Mouse (Mus musculus): ENCODE measurements around the gene Tppp2. TPM values are rescaled to one million over a fixed set of nuclear protein-coding genes. Genes with fewer than 3 reads are reported as not detected.

Gene Tppp2
- 2.5 TPM in 1 of 3 replicates, not detected in the others for total RNA-seq (2017)

DNA sequence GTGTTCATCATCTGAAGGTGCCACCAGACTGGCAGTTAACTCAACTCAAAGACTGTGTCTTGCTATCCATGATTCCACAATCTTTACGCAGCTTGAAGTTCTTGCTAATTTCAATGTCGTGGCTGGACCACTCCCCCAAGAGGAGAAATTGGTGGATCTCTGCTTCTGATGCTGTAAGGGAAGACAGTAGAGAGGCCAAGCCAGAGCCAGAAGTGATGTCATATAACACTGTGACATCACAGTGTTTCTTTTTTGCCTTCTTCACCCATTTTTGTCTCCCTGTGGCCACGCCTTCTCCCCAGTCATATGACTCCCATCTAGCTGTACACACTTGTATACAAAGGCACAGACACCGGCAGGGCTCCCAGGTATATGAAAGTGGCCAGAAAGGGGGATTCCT lies at the start of gene Tppp2:
Gene Tppp2, plus strand, starts transcription at position 301 of the 400 bp plus-strand sequence.
- ATAC-seq (replicated peaks; ENCODE audit: insufficient number of reproducible peaks, low FRiP score, low TSS enrichment, poor library complexity, severe bottlenecking) = no peak

DNA sequence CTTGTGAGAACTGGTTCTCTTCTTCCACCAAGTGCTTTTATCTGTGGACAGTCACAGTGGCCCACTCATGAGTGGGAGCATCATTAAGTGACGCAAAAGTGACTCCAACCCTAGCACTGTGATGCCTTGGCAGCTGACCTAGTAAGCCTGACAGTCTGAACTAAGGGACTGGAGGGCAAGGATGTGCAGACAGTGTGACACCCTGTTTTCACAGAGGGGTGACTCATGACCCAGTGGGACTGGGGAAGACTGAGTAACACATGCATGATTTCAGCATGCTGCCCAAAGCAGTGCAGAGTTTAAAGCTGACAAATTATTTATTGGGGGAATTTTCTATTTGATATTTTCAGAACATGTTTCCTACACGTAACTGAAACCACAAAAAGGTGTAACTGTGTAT lies 47.5 kb upstream of the Tppp2 start:
- ATAC-seq (replicated peaks; ENCODE audit: insufficient number of reproducible peaks, low FRiP score, low TSS enrichment, poor library complexity, severe bottlenecking) = no peak

DNA sequence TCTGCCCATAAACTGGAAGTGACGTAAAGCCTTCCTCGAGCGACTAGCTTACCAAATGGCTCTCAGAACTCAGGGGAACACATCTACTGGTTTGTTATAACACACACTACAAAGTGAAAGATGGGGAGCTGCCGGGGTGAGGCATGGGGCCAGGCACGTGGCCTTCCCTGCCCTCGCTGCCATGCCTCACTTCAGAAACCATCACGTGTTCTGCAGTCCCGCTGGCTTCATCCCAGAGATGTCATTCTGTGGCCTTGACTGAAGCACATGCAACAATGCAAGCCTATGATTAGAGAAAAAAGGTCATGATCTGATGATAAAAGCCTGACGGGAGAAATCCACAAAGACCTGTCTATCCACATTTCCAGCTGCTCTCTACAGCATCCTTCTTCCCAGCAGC lies 46.5 kb upstream of the Tppp2 start:
- ATAC-seq (replicated peaks; ENCODE audit: insufficient number of reproducible peaks, low FRiP score, low TSS enrichment, poor library complexity, severe bottlenecking) = no peak

DNA sequence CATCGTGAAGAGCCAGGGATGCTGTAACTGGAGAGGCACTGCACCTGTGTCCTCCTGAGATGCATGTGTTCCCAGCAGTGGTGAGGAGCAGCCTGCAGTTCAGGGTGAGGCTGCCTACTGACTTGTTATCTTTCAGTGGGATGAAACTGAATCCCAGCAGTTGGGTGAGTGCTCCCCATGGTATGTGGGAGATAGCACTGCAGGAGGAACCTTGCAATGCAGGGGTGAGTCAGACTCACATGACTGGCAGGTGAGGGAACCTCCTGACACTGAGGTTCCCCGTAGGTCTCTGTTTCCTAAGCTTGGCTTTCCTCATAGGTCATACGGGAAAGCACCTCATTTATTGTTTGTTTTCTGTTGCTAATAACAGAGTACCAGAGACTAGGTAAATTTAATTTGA lies 40.7 kb upstream of the Tppp2 start:
- ATAC-seq (replicated peaks; ENCODE audit: insufficient number of reproducible peaks, low FRiP score, low TSS enrichment, poor library complexity, severe bottlenecking) = no peak

DNA sequence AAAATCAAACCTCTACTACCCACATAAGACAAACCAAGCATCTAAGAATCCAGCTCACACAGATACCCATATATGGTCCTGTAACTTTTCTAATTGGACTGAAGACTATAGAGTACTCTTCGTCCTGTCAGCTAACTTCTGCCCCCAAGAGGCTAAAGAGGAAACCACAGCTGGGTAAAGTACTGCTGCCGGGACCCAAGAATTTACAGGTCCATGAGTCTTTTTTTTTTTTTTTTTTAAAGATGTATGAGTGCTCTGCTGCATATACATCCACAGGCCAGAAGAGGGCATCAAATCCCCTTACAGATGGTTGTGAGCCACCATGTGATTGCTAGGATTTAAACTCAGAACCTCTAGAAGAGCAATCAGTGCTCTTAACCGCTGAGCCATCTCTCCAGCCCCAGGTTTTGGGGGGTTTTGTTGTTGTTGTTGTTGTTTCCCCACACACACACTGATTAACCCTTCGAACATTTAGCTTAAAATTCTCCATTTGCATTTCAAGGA lies 34.6 kb upstream of the Tppp2 start:
- 0 out of 2 replicates have a peak, but pooled peaks have one; percentile 45 for ATAC-seq (replicated peaks; ENCODE audit: insufficient number of reproducible peaks, low FRiP score, low TSS enrichment, poor library complexity, severe bottlenecking)

DNA sequence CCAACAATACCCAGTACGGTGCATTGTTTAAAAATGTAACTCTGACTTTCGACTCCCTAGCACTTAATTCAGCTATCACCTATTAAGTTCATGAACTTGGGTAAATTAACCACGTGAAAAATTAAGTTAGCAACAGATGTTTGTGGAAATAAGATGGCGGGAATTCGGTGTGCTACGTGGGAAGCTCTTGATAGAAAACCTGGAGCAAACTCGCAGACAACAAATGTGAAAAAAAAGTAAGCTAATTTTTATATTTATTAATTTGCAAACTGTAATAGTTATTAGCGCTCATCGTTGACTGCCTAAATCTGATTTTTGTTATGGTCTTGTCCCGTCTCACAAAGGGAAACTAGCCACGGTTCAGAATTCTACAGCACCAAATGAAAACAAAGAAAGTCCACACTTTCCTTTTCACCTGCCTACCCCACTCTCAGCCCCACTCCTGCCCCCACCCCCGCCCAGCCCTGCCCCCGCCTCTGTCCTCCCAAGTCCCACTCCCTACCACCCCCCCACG lies 34.1 kb upstream of the Tppp2 start:
- no peak for ATAC-seq (replicated peaks; ENCODE audit: insufficient number of reproducible peaks, low FRiP score, low TSS enrichment, poor library complexity, severe bottlenecking)

DNA sequence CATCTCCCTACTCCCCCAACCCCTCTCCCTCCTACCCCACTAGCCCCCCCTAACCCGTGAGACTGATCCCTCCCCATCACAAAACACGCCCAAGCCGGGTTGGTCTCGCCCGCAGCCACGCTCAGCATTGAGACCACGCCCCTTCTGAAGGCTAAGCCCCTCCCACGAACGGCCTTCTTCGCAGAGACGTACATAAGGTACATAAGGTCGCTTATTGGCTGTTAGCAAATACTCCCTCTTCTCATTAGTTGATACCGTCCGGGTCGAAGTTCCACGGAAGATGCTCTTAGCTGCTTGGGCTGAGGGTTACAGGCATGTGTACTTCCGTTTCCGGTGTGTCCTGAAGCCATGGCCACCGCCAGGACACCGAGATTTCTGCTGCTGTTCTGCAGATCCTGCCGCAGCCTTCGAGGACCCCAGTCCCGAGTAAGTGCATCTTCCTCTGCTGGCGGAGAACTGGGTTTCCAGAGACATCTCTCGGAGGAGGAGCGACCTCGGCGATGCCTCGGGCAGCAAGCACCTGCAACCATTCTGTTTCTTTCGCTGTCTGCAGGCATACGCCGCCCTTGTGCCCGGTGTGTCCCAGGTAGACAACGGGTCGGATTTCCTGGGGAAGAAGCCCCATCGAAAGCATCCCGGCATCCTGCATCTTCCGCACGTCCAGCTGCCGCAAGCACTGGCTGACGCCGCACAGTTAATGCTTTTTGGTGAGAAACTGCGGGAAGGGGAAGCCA lies 33.5 kb upstream of the Tppp2 start, which contains the start of gene Mettl17:
Gene Mettl17, plus strand, starts transcription at position 245 of the 734 bp plus-strand sequence.
- peak; percentile 97 for ATAC-seq (replicated peaks; ENCODE audit: insufficient number of reproducible peaks, low FRiP score, low TSS enrichment, poor library complexity, severe bottlenecking)

DNA sequence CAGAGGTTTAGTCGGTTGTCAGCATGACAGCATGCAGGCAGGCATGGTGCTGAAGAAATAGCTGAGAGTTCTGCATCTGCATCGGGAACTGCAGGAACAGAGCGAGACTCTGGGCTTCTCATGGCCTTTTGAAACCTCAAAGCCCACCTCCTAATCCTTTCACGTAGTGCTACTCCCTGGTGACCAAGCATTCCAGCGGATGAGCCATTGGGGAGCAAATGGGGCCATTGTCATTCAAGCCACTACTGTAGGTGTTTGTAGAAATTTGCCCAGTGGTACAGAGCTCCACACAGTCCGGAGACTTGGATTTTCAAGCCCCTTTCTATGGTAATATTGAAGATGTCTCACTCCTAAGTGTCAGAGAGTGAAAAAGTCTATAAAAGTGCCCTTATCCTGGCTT lies 32.2 kb upstream of the Tppp2 start:
- no peak for ATAC-seq (replicated peaks; ENCODE audit: insufficient number of reproducible peaks, low FRiP score, low TSS enrichment, poor library complexity, severe bottlenecking)

DNA sequence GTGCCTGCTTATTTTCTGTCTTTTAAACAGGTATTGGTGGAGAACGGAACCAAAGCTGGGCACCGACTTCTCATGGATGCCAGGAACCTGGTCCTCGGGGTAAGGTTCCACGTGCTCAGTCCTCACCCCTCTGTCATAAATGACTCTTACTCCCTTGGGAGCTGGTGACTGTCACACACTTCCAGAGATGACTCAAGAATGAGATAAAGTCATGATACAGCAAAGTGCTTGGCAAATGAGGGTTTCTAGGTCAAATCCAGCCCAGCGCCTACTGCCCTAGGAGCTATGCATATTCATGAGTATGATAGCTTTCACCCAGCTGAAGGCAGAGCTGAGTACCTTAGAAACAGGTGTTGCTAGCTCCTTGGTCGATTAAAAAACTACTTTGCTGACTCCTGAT lies 28.4 kb upstream of the Tppp2 start:
- ATAC-seq (replicated peaks; ENCODE audit: insufficient number of reproducible peaks, low FRiP score, low TSS enrichment, poor library complexity, severe bottlenecking) = no peak

DNA sequence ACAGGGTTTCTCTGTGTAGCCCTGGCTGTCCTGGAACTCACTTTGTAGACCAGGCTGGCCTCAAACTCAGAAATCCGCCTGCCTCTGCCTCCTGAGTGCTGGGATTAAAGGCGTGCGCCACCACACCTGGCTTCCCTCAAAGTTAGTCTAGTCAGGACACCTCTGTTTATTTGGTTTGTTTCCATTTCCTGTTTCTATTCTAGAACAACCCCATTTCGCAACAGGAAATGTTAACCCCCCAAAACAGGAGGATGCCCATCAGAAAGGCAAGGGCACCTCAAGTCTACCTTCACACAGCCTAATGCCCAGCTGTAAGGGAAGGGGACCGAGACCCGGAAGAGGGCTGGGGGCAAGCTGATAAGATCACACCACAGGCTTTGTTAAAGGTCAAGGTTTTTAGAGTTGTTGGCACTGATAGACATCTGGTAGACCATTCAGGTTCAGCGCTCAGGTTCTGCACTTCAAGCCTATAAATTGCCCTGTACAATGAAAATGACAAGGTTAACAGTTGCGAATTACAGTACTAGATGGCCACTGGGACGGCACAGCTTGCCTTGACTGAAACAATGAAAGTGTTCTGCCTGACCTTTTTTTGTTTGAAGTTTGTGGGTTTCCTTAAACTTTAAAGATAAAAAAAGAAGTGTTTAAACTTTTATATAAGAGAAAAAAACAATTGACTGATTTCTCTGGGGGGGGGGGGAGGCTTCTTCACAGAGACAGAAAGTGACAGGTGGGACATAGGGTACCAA lies 25.9 kb upstream of the Tppp2 start, which contains the start of gene Slc39a2:
Gene Slc39a2, plus strand, starts transcription at position 699 of the 749 bp plus-strand sequence.
- no peak for ATAC-seq (replicated peaks; ENCODE audit: insufficient number of reproducible peaks, low FRiP score, low TSS enrichment, poor library complexity, severe bottlenecking)

DNA sequence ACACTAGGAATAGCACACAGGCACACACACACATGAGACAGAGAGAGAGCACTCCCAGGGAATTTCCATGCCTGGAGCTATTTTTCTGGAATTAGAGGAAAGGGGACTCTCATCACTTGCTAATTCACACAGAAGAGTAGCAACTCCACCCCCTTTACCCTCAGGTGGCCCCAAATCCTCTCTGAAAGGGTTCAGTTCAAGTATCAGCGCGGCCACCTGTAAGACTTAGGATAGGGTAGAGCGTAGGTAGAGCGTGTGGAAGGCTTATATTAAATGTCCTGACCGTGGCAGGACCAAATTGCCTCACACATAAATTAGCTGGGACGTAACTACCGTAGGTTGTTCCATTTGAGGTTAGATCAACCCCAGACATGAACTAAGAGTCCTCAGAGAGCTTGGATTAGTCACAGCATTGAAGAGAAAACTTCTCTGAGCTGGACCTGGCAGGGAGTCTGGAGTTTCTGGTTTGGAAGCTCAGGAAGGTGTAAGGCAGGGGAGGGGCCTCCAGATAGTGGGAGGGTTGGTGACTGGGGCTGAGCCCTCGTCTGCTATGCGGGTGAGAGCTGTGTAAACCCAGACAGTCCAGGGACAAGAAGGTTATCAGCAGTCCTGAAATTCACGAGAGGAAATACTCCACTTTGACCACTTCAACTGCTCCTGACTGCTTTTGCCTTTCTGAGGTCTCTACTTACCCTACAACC lies 25.0 kb upstream of the Tppp2 start:
- no peak for ATAC-seq (replicated peaks; ENCODE audit: insufficient number of reproducible peaks, low FRiP score, low TSS enrichment, poor library complexity, severe bottlenecking)

DNA sequence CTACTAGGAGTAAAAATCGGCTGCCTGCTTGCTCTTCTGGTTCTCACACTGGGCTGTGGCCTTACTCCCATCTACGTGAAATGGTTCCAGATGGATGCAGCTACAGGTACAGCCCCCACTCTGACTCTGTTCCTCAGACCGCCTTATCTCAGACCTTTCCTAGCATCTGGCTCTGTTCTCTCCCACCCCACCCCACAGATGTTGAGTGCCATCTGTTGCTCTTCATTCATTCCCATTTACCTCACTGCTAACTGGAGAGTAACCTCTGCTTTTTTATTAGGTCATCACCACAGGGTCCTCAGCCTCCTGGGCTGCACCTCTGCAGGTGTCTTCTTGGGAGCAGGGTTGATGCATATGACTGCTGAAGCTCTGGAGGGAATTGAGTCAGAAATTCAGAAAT lies 24.4 kb upstream of the Tppp2 start:
- ATAC-seq (replicated peaks; ENCODE audit: insufficient number of reproducible peaks, low FRiP score, low TSS enrichment, poor library complexity, severe bottlenecking) = no peak

DNA sequence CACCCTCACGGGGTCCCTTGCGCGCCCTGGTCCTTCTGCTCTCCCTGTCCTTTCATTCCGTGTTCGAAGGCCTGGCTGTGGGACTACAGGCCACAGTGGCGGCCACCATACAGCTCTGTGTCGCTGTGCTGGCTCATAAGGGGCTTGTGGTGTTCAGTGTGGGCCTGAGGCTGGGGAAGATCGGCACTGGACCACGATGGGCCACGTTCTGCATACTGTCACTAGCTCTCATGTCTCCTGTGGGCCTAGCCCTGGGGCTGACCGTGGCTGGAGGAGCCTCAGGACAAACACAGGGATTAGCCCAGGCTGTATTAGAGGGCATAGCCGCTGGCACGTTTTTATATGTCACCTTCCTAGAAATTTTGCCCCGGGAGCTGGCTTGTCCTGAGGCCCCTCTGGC lies 23.2 kb upstream of the Tppp2 start:
- no peak for ATAC-seq (replicated peaks; ENCODE audit: insufficient number of reproducible peaks, low FRiP score, low TSS enrichment, poor library complexity, severe bottlenecking)

DNA sequence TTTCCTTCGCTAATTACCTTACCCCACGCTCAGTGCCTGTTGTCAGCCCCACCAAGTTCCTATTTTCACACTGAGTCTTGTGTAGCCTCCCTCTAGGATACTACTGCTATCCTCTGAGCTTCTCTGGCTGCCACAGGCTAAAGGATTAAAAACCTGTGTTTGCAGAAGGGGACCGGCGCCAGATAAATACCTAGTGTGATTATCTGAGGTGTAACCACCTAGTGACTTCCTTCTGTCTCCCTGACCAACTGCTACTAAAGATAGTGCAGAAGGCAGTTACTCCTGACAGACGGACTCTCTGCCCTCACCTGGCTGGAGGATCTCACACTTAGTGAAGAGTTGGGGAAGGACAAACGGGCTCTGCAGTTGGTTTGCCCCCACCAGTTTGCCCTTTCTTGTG lies 22.2 kb upstream of the Tppp2 start:
- no peak for ATAC-seq (replicated peaks; ENCODE audit: insufficient number of reproducible peaks, low FRiP score, low TSS enrichment, poor library complexity, severe bottlenecking)

DNA sequence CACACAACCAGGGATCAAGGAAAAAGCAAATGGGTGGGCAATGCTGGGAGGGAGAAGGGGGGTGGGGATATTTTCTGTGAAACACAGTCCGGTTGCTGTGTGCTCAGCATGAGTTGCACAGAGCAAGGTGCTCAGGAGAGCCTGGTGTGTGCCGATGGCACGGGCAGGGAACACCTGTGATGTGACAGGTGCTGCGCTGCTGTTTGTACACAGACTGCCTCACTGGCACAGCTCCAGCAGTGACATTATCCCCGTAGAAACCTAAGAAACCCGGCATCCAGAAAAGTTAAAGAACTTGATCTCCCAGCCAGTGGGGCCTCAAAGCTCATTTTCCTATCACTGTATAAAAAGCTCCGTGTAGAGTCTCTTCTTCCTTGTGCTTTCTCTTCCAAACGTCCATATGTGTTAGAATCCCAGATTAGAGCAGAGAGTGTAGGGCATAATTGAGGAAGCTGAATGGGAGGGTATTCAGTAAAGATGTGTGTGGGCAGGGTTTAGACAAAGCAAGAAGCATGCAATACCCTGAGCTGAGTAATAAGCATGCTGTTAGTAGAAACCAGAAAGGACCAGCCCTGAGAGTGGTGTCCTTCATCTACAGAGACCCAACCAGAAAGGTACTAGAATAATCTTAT lies 21.6 kb upstream of the Tppp2 start:
- no peak for ATAC-seq (replicated peaks; ENCODE audit: insufficient number of reproducible peaks, low FRiP score, low TSS enrichment, poor library complexity, severe bottlenecking)

DNA sequence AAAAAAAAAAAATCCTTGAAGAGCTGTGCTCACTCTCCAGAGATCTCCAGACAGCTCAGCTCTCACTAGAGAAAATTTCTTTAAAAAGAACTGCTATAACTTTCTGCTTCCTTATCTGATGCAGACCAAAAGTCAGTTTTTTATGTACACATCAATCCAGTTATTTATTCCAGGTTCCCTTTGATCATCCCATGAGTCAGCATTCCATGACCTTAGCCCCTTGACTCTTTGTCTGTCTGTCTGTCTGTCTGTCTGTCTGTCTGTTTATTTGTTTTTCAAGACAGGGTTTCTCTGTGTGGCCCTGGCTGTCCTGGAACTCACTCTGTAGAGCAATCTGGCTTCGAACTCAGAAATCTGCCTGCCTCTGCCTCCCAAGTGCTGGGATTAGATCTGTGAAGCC lies 18.9 kb upstream of the Tppp2 start:
- no peak for ATAC-seq (replicated peaks; ENCODE audit: insufficient number of reproducible peaks, low FRiP score, low TSS enrichment, poor library complexity, severe bottlenecking)

DNA sequence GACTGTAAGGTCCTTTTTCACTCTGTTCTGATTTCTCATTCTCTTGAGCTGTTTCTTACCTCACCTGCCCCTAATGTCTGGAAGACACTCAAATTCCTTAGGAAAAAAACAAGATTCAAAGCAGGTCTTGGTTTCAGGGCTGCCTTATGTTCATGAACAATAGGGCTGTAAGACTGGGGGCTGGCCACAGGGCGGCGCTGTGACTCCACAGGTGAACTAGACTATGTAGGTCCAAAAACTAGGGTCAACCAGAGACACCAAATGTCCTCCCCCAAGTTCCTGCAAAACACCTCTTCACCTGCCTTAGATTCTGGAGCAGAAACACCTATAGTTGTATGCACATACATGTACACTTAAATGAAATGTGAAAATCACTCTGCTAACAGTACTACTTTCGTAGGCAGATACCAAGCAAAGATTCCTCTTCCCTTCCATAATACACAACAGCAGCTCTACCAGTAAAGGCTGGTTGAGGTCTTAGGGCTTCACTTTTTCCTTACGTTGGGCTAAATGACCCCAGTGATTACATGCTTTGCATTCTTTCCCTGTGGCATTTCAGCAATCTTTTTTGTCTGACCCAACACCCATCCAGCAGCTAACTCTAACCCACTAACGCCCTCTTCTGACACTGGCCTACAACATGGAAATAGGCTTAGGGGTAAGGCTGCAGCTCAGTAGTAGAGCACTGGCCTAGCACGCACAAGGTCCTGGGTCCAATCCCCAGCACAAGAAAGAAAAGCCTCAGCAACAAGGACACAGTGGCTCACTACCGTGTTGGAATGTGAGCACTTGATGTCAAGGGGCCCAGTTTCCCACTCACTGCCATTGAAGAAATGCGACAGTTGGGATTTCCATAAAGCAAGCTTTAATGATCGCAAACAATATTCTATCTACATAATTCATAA lies 15.2 kb upstream of the Tppp2 start:
- peak; percentile 76 for ATAC-seq (replicated peaks; ENCODE audit: insufficient number of reproducible peaks, low FRiP score, low TSS enrichment, poor library complexity, severe bottlenecking)

DNA sequence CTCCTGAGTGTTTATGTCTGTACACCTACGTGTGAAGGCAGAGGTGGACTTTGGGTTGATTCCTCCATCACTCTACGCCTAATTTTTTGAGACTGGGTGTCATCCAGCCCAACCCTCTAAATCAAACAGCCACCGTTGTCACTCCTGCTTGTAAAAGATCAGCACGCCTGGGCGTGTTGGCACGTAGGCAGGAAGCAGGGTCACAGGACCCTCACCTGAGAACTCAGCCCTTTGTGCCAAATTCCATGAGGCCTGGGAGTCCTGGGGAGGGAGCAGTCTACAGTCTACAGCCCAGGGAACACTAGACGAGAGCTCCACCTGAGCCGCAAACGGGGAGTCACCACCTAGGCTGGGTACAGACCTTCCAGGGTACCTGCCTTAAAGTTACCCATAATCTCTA lies 14.4 kb upstream of the Tppp2 start:
- no peak for ATAC-seq (replicated peaks; ENCODE audit: insufficient number of reproducible peaks, low FRiP score, low TSS enrichment, poor library complexity, severe bottlenecking)
